Mouse (Mus musculus) Muller cell, postnatal 12 days (primary cell): Measurements from ENCODE around the gene Sacs.
A peak's percentile ranks its signal among the peaks of the same experiment; 100 is the strongest.
"Not testable (repeated sequence)": the region's sequence is repeated elsewhere in the genome, so short reads cannot be mapped to it uniquely, and the experiment has no call there.

ENCODE experiments used
- DNase-seq: peaks from one replicate; pipeline ENCODE4 v3.0.0-alpha.2; 2015; ENCODE audit errors: inconsistent ontology term

The Sacs gene

GRCm38 (mm10) chr14:61137994-61138726, at the start of gene Sacs:
Sacs (plus strand) TSS chr14:61138457.
- DNase-seq: peak; percentile 9

- no peak for DNase-seq
Observed at GRCm38 (mm10) chr14:61090955-61091354, 47.3 kb upstream of the Sacs start.

- DNase-seq: no peak
Observed at GRCm38 (mm10) chr14:61092073-61092472, 46.2 kb upstream of the Sacs start.

- DNase-seq: no peak
Observed at GRCm38 (mm10) chr14:61097974-61098625, 40.2 kb upstream of the Sacs start.

- no peak for DNase-seq
Observed at GRCm38 (mm10) chr14:61100736-61101135, 37.5 kb upstream of the Sacs start.

GRCm38 (mm10) chr14:61106404-61106803, 31.9 kb upstream of the Sacs start:
- no peak for DNase-seq

- no peak for DNase-seq
Observed at GRCm38 (mm10) chr14:61108625-61109024, 29.6 kb upstream of the Sacs start.

- DNase-seq: peak; percentile 57
Observed at GRCm38 (mm10) chr14:61112404-61112803, 25.9 kb upstream of the Sacs start.

GRCm38 (mm10) chr14:61124755-61125154, 13.5 kb upstream of the Sacs start:
- DNase-seq: no peak

GRCm38 (mm10) chr14:61125201-61125600, 13.1 kb upstream of the Sacs start:
- DNase-seq: no peak

- not testable (repeated sequence) for DNase-seq
Observed at GRCm38 (mm10) chr14:61127365-61127764, 10.9 kb upstream of the Sacs start.

GRCm38 (mm10) chr14:61128961-61129507, 9.2 kb upstream of the Sacs start:
- no peak for DNase-seq

GRCm38 (mm10) chr14:61132556-61132955, 5.7 kb upstream of the Sacs start:
- DNase-seq: no peak

GRCm38 (mm10) chr14:61134381-61135030, 3.8 kb upstream of the Sacs start:
- DNase-seq: no peak

GRCm38 (mm10) chr14:61137410-61137809, 847 bp upstream of the Sacs start:
- peak; percentile 48 for DNase-seq

GRCm38 (mm10) chr14:61138727-61139067, 440 bp downstream of the Sacs start:
- DNase-seq: no peak

- no peak for DNase-seq
Observed at GRCm38 (mm10) chr14:61143358-61143757, 5.1 kb downstream of the Sacs start.

- no peak for DNase-seq
Observed at GRCm38 (mm10) chr14:61143869-61144268, 5.6 kb downstream of the Sacs start.

GRCm38 (mm10) chr14:61150416-61150815, 12.2 kb downstream of the Sacs start:
- DNase-seq: not testable (repeated sequence)

GRCm38 (mm10) chr14:61154900-61155585, 16.8 kb downstream of the Sacs start:
- DNase-seq: peak; percentile 44

- no peak for DNase-seq
Observed at GRCm38 (mm10) chr14:61155687-61156086, 17.4 kb downstream of the Sacs start.

- not testable (repeated sequence) for DNase-seq
Observed at GRCm38 (mm10) chr14:61157426-61157825, 19.2 kb downstream of the Sacs start.
